Mouse (Mus musculus) thymus, adult 2 months (tissue): ENCODE measurements around the gene Gipc2.

ENCODE experiments used
- CTCF ChIP-seq: fragments of 200-500 bp; IDR thresholded peaks from 2 replicates; pipeline ENCODE4 v1.5.1; 2012; ENCODE audit warnings: mild to moderate bottlenecking, control low read depth, low read length, moderate library complexity, borderline replicate concordance; ENCODE audit not compliant: control insufficient read depth, poor library complexity, insufficient read depth; ENCODE audit errors: extremely low read depth
- POLR2A ChIP-seq: fragments of 200-500 bp; IDR thresholded peaks from 2 replicates; pipeline ENCODE4 v1.6.1; 2012; ENCODE audit warnings: mild to moderate bottlenecking, low read length, control low read depth, moderate library complexity; ENCODE audit not compliant: control insufficient read depth, poor library complexity, insufficient read depth; ENCODE audit errors: extremely low read depth

GRCm38 (mm10) chr3:152210728-152211391 lies 44.8 kb upstream of the Gipc2 start:
- TF ChIP-seq POLR2A (no peak), CTCF (no peak)
